Mouse (Mus musculus): ENCODE data around the gene Tbc1d14.

Gene Tbc1d14

DNA sequence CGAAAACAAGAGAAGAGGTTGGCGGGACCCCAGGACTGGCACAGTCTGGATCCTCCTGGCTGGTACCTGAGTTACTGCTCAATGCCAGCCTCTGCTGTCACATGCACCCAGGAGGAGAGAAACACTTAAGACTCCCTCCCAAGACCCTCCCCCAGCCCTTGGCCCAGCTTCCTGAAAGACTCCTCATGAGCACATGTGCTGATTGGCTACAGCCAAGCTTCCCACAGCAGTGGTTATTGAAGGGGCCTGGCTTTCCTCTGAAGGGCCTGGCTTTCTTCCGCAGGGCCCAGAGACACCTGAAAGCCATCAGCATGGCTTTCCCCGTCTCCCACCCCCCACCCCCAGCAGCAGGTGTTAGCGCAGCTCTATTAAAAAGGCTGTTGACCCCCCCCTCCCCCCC is at the start of gene Tbc1d14:
Tbc1d14 (minus strand) TSS at position 101 of the 400 bp plus-strand sequence.
- no peak for DNase-seq (ENCODE audit: low spot score in 2 of 2)

DNA sequence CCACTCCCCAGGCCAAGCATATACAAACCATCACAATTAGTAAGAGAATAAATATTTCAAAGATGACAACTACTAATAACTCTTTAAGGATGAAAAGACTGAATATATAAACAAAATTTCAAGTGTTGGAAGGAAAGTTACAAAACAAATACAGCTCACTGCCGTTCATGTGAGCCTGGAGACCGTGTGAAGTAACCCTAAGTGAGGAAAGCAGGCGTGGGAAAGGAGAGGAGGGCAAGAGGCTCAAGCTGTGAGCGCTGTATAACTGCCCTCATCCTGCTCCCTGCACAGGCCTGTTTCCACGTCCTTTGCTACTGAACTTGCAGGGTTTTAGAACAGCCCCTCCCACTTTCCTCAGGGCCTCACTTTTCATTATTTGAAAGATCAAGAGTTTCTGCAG is 32.5 kb upstream of the Tbc1d14 start:
- DNase-seq (ENCODE audit: low spot score in 2 of 2), result no peak

DNA sequence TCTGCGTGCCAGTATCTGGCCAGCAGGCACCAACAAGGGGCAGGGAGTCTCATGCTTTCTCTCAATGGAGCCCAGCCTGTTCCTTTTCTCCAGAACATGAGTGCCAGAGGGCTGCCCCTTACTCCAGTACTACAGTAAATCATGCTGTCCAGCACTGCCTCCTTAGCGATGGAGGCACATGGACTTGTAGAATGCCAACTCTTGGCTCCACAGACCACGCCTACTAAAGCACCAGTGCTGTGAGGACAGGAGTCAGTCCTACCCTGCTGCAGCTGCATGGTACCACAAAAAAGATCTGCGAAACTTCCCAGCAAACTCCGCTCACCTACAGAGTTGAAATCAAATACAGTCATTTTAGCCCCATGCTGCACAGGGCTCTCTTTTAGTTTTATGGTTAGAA is 30.6 kb upstream of the Tbc1d14 start:
- no peak for DNase-seq (ENCODE audit: low spot score in 2 of 2)

DNA sequence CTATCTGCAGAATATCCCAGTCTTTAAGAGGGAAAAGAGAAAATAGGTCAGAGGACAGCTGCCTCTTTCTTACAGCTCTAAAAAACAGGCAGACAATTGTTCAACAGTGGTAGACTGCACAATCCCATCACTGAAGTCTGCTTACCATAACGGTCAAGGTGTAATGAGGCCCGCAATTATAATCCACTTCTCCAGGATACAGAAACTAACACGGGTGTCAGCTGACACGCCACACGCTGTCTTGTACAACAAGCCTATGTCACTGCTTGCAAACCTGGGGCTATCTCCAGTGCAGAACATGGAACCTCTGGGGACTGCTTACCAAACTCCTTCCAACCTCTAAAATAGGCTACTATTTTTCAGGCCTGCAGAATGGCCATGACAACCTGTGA is 28.0 kb upstream of the Tbc1d14 start:
- DNase-seq (ENCODE audit: low spot score in 2 of 2), result no peak

DNA sequence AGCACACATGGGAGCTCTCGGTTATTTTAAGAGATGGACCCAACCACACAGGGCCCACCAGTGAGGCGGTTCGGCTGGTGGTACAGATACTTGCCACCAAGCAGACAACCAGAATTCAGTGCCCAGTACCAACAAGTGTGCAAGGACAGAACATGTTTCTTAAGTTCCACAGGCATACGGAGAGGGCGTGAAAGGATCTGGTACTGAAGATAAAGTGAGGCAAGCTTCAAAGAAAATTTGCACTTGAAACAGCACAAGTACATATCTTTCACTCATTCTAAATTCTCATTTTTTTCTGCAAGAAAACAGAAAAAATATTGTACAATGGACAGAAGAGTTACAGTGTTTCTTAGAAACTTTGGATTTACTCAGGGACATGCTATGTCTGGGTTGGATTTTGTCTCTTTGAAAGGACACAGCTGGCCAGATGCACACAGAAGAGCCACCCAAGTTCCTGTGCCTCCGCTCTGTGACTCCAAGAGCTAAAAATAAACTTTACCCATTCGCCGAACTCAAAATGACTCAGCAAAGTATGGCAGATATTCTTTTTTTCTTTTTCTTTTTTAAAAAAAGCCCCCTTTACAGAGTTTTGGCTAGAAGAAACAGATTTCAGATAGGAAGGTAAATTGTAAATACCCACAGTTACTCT is 27.5 kb upstream of the Tbc1d14 start:
- no peak for DNase-seq (ENCODE audit: low spot score in 2 of 2)

DNA sequence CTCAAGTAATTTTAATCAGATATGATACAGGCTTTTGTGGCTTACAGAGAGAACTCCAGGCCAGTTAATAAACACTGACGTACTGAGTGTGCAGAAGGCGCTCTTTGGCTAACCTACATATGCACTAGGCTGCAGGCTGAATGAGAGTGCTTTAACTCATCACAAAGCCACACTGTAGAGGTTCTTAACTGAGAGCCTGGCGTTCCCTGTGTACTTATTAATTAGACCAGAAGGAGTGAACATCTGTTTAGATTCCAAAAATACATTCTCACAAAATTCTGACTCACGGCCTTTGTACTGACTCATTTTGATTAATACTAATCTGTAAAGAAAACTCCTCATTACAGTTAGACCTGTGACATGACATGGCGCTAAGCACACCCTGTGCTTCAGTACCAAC is 25.8 kb upstream of the Tbc1d14 start:
- DNase-seq (ENCODE audit: low spot score in 2 of 2), result no peak

DNA sequence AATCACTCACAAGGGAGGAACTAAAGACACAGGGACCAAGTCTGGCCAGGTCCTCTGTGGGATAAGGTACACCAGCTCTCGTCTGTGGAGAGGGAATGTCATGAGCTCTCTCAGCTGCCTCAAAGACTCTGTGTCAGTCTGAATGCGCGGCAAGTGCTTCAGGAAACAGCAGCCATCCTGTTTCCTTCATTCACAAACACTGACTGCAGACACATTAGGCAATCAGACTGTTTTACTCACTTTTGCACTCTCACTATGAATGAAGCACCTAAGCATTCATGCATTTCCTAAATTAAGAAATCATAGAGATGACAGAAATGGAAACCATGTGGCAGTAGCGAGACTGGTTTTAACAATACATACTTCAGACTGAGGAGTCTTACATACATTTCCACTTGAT is 25.3 kb upstream of the Tbc1d14 start:
- DNase-seq (ENCODE audit: low spot score in 2 of 2), result no peak

DNA sequence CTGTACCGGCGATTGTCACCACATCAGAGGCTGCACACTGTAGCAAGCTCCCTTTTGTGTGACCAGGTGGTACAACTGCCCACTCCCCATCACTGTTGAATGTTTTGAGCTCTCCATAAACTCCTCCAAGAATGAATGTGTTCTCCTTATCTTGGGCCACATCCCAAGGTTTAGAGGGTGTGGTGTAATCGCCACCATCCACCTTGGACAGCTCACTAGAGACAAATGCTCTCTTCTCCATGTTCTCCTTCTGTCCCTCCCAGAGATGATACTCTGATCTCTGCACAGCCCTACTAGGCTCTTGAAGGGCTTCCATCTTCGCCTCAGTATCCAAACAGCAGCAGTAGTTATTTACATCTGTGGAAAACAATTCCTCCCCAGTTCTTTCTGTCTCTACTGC is 21.0 kb upstream of the Tbc1d14 start:
- DNase-seq (ENCODE audit: low spot score in 2 of 2), result no peak

DNA sequence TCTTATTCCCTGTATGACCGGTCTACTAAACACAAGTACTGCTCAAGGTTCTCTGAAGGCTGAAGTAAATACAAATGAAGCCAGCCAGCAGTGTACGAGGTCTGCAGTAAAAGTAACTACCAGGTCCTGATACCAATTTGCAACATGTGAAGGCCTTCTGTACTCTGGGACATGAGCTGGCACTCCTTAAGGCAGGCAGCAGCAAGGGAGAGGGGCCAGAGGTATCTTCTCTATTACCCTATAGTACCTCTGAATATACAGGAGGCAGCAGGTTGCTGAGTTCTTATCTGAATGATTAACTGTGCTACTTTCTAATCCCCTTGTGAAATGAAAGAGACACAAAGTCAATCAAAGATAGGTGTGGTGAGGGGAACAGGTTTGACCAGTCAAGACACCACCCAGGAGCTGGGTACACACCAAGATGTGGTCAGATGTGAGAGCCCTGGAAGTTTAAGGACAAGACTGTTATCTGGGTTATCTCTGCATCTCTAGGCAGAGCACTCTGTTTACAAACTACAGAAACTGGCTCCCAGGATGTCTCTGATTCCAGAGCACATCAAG is 15.9 kb upstream of the Tbc1d14 start:
- no peak for DNase-seq (ENCODE audit: low spot score in 2 of 2)

DNA sequence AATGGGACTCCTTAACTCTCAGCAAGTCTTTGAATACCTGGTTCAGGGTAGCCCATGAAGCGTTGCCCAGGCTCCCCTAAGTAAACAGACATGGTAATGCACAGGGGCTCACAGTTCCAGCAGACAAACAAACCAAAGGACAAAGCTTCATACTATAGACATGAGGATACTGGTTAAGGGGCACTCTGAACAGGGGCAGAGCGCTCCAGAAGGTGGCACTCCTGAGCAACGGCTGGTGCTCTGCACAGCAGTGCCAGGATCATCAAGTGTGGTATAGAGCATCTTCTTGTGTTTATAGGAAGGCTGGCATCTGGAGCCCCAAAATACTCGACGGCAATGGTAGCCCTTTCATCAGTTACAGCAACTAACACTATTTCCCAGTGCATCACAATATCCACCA is 10.0 kb upstream of the Tbc1d14 start:
- DNase-seq (ENCODE audit: low spot score in 2 of 2), result peak in 1 of 2 experiments; percentile 40

DNA sequence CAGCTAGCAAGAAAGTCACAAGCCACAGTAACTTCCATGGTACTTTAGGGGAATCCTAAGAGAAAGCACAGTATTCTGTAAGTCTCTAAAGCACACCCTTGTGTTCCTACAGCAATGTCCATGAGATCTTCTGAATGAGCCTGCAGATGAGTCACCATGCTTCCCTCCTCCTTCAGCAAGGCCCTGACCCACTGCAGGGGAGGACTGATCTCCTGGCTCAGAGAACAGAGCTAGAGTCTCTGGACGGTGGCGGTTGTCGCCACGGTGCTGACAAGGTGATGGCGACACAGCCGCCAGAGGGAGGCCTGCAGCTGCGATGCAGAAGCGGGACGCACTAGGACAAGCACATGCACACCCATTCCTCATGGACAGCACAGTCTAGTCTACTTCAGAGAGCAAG is 9.0 kb upstream of the Tbc1d14 start:
- DNase-seq (ENCODE audit: low spot score in 2 of 2), result no peak

DNA sequence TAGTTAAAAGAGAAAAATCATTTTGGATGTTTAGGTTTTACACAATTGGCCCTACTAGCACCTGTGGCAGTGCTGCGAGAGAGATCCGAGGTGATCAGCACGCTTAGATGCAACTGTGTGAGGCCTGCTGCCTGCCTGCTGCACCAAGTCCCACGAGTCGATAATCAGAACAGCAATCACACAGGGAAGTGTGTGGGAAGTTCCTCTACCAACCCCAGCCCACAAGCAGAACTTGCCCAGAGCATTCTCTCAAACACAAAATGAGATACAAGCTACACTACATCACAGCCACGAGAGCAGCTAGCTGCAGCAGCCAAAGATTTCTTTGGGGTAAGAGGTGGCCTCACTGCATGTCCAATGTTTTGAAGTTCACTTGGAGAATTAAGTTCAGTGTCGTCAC is 8.4 kb upstream of the Tbc1d14 start:
- DNase-seq (ENCODE audit: low spot score in 2 of 2), result no peak

DNA sequence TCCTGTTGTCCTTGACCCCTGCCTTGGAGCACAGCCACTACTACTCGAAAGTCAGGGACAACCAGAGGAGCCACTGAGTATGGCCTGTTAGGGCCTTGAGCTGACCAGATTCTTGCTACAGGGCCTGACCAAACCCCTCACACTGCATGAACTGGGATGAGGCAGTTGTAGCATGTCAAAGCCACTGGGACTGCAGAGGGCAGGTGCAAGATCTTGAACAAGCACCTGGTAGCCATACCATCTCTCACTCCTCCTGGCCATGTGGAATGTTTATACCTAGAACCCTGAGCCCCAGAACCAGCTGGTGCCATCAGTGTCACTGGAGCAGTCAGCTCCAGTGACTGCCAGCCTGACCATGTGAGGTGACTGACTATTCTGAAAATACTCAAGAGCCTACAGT is 5.8 kb upstream of the Tbc1d14 start:
- DNase-seq (ENCODE audit: low spot score in 2 of 2), result no peak

DNA sequence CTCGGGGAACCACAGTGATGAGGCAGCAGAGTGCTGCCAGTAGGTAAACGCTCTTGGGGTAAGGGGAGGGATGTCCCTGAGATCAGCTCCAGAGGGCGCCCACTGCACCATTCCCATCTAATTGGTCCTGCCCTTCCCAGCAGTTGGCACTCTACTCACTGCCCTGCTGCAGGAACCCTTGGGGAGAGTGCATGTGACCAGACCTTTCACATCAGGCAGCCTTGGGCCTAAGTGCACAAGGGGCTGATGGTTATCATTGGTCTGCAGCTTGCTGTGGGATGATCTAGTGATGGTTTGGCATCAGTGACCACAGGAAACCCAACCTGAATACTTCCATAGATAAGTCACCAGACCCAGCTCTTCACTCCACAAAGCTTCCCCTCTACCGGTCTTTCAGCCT is 4.6 kb upstream of the Tbc1d14 start:
- DNase-seq (ENCODE audit: low spot score in 2 of 2), result no peak

DNA sequence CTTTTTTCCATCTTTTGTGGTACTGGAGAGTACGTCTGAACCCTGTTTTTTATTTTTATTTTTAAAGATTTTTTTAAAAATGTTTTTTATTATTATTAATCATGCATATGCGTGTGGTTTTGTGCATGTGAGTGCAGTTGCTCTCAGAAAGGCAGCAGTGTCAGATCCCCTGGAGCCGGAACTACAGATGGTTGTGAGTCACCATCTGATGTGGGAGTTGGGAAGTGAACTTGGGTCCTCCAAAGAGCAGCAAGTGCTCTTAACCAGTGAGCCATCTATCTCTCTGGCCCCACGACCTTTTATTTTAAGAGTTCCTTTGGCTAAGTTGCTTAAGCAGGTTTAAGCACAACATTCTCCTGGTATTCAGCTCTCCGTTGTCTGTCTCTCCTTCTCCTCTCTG is 3.1 kb upstream of the Tbc1d14 start:
- DNase-seq (ENCODE audit: low spot score in 2 of 2), result no peak

DNA sequence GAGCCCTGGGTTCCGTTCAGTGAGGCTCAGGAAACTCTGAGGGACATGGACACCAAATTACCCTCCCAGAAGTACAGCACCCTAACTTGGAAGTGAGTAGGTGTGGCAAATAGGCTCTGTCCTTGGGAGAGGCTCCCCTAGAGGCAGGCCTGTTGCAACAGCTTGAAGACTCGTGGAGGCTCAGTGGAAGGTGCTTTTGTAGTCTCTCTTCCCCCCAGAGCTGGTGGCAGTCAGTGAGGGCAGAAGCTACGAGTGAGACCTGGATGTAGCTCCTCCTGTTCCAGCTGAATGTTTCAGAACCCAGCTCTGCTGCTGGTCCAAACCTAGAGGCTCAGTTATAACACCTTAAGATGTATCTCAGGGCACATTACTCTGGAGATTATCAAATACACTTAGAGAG is 2.0 kb upstream of the Tbc1d14 start:
- DNase-seq (ENCODE audit: low spot score in 2 of 2), result no peak

DNA sequence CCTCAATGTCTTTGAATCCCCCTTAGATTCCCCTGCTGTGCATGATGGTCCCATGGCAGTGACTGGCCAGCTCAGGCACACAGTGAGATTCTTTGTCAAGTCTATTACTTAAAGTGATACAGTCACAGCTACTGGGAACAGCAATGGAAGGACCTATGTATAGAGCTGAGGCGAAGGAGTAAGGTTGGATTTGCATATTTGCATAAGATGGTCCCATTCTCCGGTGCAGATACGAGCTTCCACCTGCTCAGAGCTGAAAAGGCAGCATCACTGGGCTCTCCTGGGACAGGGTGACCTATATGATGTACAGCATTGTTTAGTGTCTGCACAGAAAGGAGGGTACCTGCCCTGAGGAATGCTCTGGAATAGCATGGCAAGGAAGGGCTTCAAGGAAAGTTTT is 1.3 kb upstream of the Tbc1d14 start:
- DNase-seq (ENCODE audit: low spot score in 2 of 2), result no peak

DNA sequence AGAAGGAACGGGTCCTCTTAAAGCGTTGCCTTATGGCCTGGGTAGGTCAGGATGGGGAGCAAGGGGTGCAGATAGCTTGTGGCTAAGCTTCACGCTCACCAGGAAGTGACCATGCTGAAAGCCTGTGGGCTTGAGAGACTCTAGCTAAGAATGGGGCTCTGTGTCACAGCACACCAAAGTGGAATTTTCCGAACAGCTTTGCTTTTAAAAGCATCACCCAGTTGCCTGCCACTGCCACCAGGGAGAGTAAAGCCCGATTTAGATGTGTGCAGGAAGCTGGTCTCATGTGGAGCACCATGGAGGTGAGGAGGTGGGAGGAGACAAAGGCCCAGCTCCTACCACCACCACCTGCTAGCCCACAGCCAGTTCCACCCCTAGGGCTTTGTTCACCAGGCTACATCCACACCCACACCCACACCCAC is 2.6 kb downstream of the Tbc1d14 start:
- DNase-seq (ENCODE audit: low spot score in 2 of 2), result no peak

DNA sequence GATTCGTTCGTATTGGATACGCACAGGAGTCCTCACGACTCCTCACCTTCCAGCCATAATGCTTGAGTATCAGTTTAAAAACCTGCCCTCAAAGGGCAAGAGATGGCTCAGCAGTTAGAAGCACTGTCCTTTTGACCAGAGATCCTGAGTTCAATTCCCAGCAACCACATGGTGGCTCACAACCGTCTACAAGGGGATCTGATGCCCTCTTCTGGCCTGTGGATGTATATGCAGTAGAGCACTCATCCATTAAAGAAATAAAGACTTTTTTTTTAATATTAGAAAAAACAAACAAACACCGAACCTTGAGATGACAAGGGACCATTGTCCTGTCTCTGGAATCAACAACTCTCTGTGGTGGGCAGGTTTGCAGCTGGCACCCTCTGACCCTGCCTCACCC is 8.8 kb downstream of the Tbc1d14 start:
- DNase-seq (ENCODE audit: low spot score in 2 of 2), result no peak

DNA sequence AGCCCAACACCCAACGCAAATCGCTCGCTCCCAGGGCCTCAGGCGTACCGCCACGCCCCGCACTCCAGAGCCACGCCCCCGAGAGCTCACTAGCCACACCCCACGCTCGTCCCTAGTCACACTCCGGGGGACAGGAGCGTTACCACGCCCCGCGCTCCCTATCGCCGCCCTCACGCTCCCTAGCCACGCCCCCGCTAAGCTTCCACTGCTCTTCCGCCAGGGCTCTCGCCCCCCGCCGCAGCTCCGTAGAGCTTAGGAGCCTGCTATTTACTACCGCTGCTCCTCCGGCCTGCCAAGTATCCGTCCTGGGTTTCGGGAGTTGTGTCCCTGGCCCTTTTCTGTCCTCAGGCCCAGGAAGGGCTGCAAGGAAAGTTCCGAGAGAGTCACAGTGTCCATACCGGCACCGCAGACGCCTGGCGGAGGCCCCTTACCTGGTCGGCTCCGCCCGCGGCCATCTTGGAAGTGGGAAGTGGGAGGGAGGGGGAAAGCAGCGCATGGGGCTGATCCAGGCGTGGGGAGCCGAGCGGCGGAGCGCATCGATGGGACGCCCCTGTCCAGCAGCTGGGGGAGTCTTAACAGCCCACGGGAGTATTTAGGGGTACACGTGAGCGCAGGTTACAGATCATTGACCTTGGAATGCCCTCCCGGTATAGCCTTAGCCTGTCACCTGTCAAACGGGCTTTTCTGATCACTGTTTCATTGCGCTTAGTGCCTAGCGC is 11.0 kb downstream of the Tbc1d14 start:
- DNase-seq (ENCODE audit: low spot score in 2 of 2), result peak; percentile 98

DNA sequence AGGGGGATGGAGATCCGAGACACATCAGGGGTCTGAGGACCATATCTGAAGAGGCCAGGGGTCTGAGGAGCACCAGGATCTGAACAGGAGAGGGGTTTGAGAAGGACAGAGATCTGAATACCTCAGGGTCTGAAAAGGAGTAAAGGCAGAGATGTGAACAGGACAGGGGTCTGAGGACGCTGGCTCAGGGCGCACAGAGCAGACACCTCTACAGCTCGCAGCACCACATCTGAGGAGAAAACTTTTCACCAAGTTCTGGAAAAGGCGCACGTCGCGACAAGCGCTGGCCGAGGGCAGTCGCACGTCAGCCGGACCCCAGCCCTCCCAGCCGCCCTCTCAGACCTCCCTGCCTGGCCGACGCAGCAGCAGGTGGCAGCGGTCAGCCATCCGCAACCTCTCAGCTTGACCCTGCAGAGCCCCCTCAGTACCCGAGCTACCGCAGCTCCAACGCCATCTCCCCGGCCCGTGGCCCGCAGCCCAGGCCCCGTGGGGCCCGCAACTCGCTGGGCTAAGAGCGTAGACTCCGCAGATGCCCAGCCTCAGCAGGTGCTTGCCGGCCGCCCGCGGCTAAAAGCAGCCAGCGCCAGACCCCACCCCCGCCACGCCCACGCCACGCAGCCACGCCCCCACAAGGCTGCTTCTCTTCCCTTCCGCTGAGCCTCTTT is 11.7 kb downstream of the Tbc1d14 start:
- DNase-seq (ENCODE audit: low spot score in 2 of 2), result no peak

DNA sequence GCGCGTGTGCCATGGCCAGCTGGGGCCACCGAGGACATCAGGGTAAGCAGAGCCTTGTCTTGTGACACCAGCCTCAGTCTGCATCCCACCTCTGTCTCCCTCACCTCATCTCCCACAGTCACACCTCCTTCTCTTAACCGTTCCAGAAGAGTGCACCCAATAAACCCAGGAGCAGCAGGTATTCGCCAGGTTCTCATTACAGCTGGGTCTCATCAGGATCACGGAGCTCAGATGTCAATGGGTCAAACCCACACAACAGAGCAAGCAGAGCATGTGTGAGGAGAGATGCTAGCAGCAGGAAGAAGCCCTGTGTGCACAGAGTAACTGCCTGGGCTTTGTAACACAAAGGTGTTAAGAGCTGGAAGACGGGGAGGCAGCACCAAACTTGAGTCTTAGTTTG is 13.1 kb downstream of the Tbc1d14 start:
- no peak for DNase-seq (ENCODE audit: low spot score in 2 of 2)

DNA sequence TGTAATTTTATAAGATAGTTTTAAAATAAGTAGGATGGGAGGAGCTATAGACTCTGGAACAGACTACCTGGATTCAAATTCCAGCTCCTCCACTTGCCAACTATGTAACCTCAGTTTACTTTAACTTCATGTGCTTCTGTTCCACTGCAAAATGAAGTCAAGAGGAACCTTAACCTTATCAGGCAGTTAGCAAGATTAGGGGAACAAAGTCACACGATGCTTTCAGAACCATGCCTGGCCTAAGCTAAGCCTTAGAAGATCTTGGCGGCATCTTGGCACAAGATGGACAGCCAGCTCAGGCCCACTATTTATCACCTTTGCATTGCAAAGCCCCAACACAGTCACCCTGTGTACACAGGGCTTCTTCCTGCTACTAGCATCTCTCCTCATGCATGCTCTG is 14.1 kb downstream of the Tbc1d14 start:
- DNase-seq (ENCODE audit: low spot score in 2 of 2), result no peak

All from frontal cortex, postnatal 14 days (tissue).